Mouse (Mus musculus) neural tube, embryonic 14.5 days (tissue): ENCODE results near the gene Gm20388. TPM values are rescaled to one million over a fixed set of nuclear protein-coding genes. Genes with fewer than 3 reads are reported as not detected.

Source experiments
- ATAC-seq: fragments of 200-750 bp; cut with Nextera tagmentation; 2 replicates; pipeline ENCODE4 v1.8.0; 2017; ENCODE audit warnings: low read depth, mild to moderate bottlenecking, moderate TSS enrichment, moderate library complexity
- H3K27ac ChIP-seq: fragments of 300-500 bp; sonication (generic); 2 replicates; pipeline ENCODE4 v1.5.1; 2014; ENCODE audit warnings: low read depth, mild to moderate bottlenecking, control low read depth, low read length, moderate library complexity, mixed read lengths
- H3K27me3 ChIP-seq: fragments of 300-500 bp; sonication (generic); 2 replicates; pipeline ENCODE4 v1.6.1; 2014; ENCODE audit warnings: low read length; ENCODE audit not compliant: control insufficient read depth, insufficient read depth
- H3K36me3 ChIP-seq: fragments of 300-500 bp; sonication (generic); 2 replicates; pipeline ENCODE4 v1.6.1; 2014; ENCODE audit warnings: low read length, mixed read lengths; ENCODE audit not compliant: control insufficient read depth, insufficient read depth
- H3K4me1 ChIP-seq: fragments of 300-500 bp; sonication (generic); 2 replicates; pipeline ENCODE4 v1.6.1; 2014; ENCODE audit warnings: low read length; ENCODE audit not compliant: control insufficient read depth, insufficient read depth
- H3K4me2 ChIP-seq: fragments of 300-500 bp; sonication (generic); 2 replicates; pipeline ENCODE4 v1.6.1; 2014; ENCODE audit warnings: mild to moderate bottlenecking, low read depth, low read length, control low read depth
- H3K4me3 ChIP-seq: fragments of 300-500 bp; sonication (generic); 2 replicates; pipeline ENCODE4 v1.5.1; 2014; ENCODE audit warnings: low read depth, low read length, control low read depth, mixed read lengths
- H3K9ac ChIP-seq: fragments of 300-500 bp; sonication (generic); replicated peaks from 2 replicates; pipeline ENCODE4 v1.6.1; 2014; ENCODE audit warnings: low read depth, mild to moderate bottlenecking, control low read depth, low read length, mixed read lengths
- H3K9me3 ChIP-seq: fragments of 300-500 bp; sonication (generic); 2 replicates; pipeline ENCODE4 v1.6.1; 2016; ENCODE audit warnings: low read length; ENCODE audit not compliant: control insufficient read depth
- WGBS: fragments of 180-500 bp; shearing (Covaris S2); extraction: QIAGEN DNeasy Blood & Tissue Kit; methylation state at CpG from one replicate; pipeline ENCODE4 v1.1.7; 2014; 5-methylcytosine and 5-hydroxymethylcytosine counted together
- polyA plus RNA-seq: library from polyadenylated mRNA; unstranded; fragments of >200 nt; fragmentation: Nextera tagmentation; extraction: Ambion mirVana; gene quantifications from 2 replicates; pipeline ENCODE4 v1.2.1, GENCODE M21; 2014

Gene Gm20388
- polyA plus RNA-seq, 1 experiment from 2014 or later, result 10.3 TPM

- no peak overlapping the region for H3K9ac ChIP-seq
- H3K36me3 ChIP-seq, result peaks cover 46% of the 10 kb centered on the region
- H3K4me1 ChIP-seq, result no peaks in the 10 kb centered on the region
- no peak overlapping the region for H3K4me2 ChIP-seq
- ATAC-seq, result no peak
- H3K4me3 ChIP-seq, result no peak overlapping the region
- WGBS, result 93% methylated on average over 6 of the region's 6 CpGs
- no peaks in the 10 kb centered on the region for H3K9me3 ChIP-seq
- no peak overlapping the region for H3K27ac ChIP-seq
- no peaks in the 10 kb centered on the region for H3K27me3 ChIP-seq
Observed at GRCm38 (mm10) chr8:124027831-124028230, 4117.2 kb downstream of the Gm20388 start.

GRCm38 (mm10) chr8:124033400-124033799, 4122.8 kb downstream of the Gm20388 start:
- ATAC-seq, result no peak
- H3K9ac ChIP-seq, result no peak overlapping the region
- no peak overlapping the region for H3K27ac ChIP-seq
- H3K36me3 ChIP-seq, result peaks cover 58% of the 10 kb centered on the region
- no peak overlapping the region for H3K4me2 ChIP-seq
- H3K27me3 ChIP-seq, result no peaks in the 10 kb centered on the region
- no peaks in the 10 kb centered on the region for H3K9me3 ChIP-seq
- WGBS, result 73% methylated on average over 5 of the region's 5 CpGs
- H3K4me1 ChIP-seq, result no peaks in the 10 kb centered on the region
- H3K4me3 ChIP-seq, result no peak overlapping the region

GRCm38 (mm10) chr8:124038121-124038520, 4127.5 kb downstream of the Gm20388 start:
- 94% methylated on average over 7 of the region's 7 CpGs for WGBS

GRCm38 (mm10) chr8:124039351-124039750, 4128.7 kb downstream of the Gm20388 start:
- 93% methylated on average over 4 of the region's 4 CpGs for WGBS
- no peaks in the 10 kb centered on the region for H3K27me3 ChIP-seq

More at GRCm38 (mm10) chr8:124038121-124038520, 4127.5 kb downstream of the Gm20388 start:
- no peak overlapping the region for H3K27ac ChIP-seq
- no peak for ATAC-seq
- H3K4me2 ChIP-seq, result no peak overlapping the region
- H3K4me1 ChIP-seq, result no peaks in the 10 kb centered on the region
- peaks cover 47% of the 10 kb centered on the region for H3K36me3 ChIP-seq
- H3K4me3 ChIP-seq, result no peak overlapping the region
- no peak overlapping the region for H3K9ac ChIP-seq
- no peaks in the 10 kb centered on the region for H3K27me3 ChIP-seq
- no peaks in the 10 kb centered on the region for H3K9me3 ChIP-seq

GRCm38 (mm10) chr8:124042201-124042600, 4131.6 kb downstream of the Gm20388 start:
- Histone ChIP-seq H3K27me3 (no peaks in the 10 kb centered on the region), H3K4me2 (no peak overlapping the region), H3K27ac (no peak overlapping the region), H3K9me3 (no peaks in the 10 kb centered on the region), H3K4me3 (no peak overlapping the region), H3K9ac (no peak overlapping the region), H3K36me3 (peaks cover 48% of the 10 kb centered on the region), H3K4me1 (no peaks in the 10 kb centered on the region)
- no peak for ATAC-seq
- WGBS, result 55% methylated on average over 1 of the region's 1 CpGs

More at GRCm38 (mm10) chr8:124039351-124039750, 4128.7 kb downstream of the Gm20388 start:
- ATAC-seq, result no peak
- no peaks in the 10 kb centered on the region for H3K4me1 ChIP-seq
- H3K9ac ChIP-seq, result no peak overlapping the region
- H3K4me2 ChIP-seq, result no peak overlapping the region
- H3K27ac ChIP-seq, result no peak overlapping the region
- peaks cover 48% of the 10 kb centered on the region for H3K36me3 ChIP-seq
- H3K9me3 ChIP-seq, result no peaks in the 10 kb centered on the region
- H3K4me3 ChIP-seq, result no peak overlapping the region

GRCm38 (mm10) chr8:124044421-124044820, 4133.8 kb downstream of the Gm20388 start:
- Histone ChIP-seq H3K27ac (no peak overlapping the region), H3K9me3 (no peaks in the 10 kb centered on the region), H3K9ac (no peak overlapping the region), H3K27me3 (no peaks in the 10 kb centered on the region), H3K4me2 (no peak overlapping the region), H3K36me3 (peaks cover 31% of the 10 kb centered on the region), H3K4me1 (no peaks in the 10 kb centered on the region), H3K4me3 (no peak overlapping the region)
- WGBS, result 94% methylated on average over 5 of the region's 5 CpGs
- no peak for ATAC-seq

- 95% methylated on average over 12 of the region's 12 CpGs for WGBS
Observed at GRCm38 (mm10) chr8:124044931-124045330, 4134.3 kb downstream of the Gm20388 start.

GRCm38 (mm10) chr8:124045856-124046255, 4135.2 kb downstream of the Gm20388 start:
- H3K27ac ChIP-seq, result no peak overlapping the region
- H3K36me3 ChIP-seq, result peaks cover 21% of the 10 kb centered on the region
- H3K9ac ChIP-seq, result no peak overlapping the region
- H3K4me3 ChIP-seq, result no peak overlapping the region
- H3K9me3 ChIP-seq, result no peaks in the 10 kb centered on the region
- no peaks in the 10 kb centered on the region for H3K27me3 ChIP-seq
- no peak overlapping the region for H3K4me2 ChIP-seq
- H3K4me1 ChIP-seq, result no peaks in the 10 kb centered on the region
- no peak for ATAC-seq
- 95% methylated on average over 8 of the region's 8 CpGs for WGBS

More at GRCm38 (mm10) chr8:124044931-124045330, 4134.3 kb downstream of the Gm20388 start:
- peaks cover 26% of the 10 kb centered on the region for H3K36me3 ChIP-seq
- no peak overlapping the region for H3K4me3 ChIP-seq
- no peak overlapping the region for H3K27ac ChIP-seq
- no peaks in the 10 kb centered on the region for H3K9me3 ChIP-seq
- no peaks in the 10 kb centered on the region for H3K27me3 ChIP-seq
- no peak overlapping the region for H3K9ac ChIP-seq
- H3K4me2 ChIP-seq, result no peak overlapping the region
- no peak for ATAC-seq
- no peaks in the 10 kb centered on the region for H3K4me1 ChIP-seq

- Histone ChIP-seq H3K4me1 (no peaks in the 10 kb centered on the region), H3K4me3 (no peak overlapping the region), H3K4me2 (no peak overlapping the region), H3K27ac (no peak overlapping the region), H3K9ac (no peak overlapping the region), H3K36me3 (peaks cover 5% of the 10 kb centered on the region; the same call in 1 of the 2 replicates), H3K9me3 (no peaks in the 10 kb centered on the region), H3K27me3 (no peaks in the 10 kb centered on the region)
- no peak for ATAC-seq
- 20% methylated on average over 3 of the region's 3 CpGs for WGBS
Observed at GRCm38 (mm10) chr8:124052110-124052509, 4141.5 kb downstream of the Gm20388 start.
